Mouse (Mus musculus) neutrophil, adult 83 days (primary cell): ENCODE measurements around the gene Gm10256. TPM values are rescaled to one million over a fixed set of nuclear protein-coding genes. Genes with fewer than 3 reads are reported as not detected.

ENCODE experiments used
- total RNA-seq, 2 experiments: library from RNA; stranded (reverse); gene quantifications; one replicate each; pipeline ENCODE4 v1.2.4; 2023

Gm10256 gene
- not detected for total RNA-seq

GRCm38 (mm10) chrY:2830380-2830779, at the start of gene Gm10256, which contains the start of gene Rbmy:
Gm10256 (plus strand) TSS chrY:2830699.
Rbmy (plus strand) TSS chrY:2830680.

GRCm38 (mm10) chrY:2796105-2796504, 34.4 kb upstream of the Gm10256 start, which contains the start of gene Gm4064:
Gm4064 (minus strand) TSS chrY:2796205.

DNA sequence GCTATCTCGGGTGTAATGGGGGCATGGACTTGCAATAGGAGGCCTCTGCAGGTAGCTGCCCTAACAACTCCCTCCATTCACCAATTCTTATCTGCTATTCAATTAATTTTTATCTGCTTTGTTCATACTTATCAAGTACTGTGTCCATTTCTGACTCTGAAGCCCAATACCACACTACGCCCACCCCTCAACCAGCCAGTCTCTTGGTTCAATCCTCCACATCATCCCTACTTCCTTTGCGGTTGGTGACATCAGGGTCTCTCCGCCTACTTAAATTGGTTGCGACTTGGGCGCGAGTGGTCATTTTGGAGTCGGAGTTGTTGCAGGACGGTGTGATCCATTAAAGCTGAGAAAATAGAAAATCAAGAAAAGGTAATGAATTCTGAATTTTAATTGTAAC, 70.2 kb downstream of the Gm10256 start, which contains the start of gene Gm10352:
Gene Gm10352, plus strand, starts transcription at position 301 of the 400 bp plus-strand sequence.

Other genes starting within 250 kb of the Gm10256 start
- not detected for gene H2al2c, start 231.6 kb upstream of the Gm10256 start, total RNA-seq
- not detected for gene Sry, start 167.0 kb upstream of the Gm10256 start, total RNA-seq
- not detected for gene H2al2b, start 110.0 kb upstream of the Gm10256 start, total RNA-seq
- not detected for gene Gm4064, start 34.5 kb upstream of the Gm10256 start, total RNA-seq
- not detected for gene Rbmy, start within 50 bp of the Gm10256 start, total RNA-seq
- gene Gm10352, start 70.3 kb downstream of the Gm10256 start, total RNA-seq, result not detected
- not detected for gene Gm29289, start 101.9 kb downstream of the Gm10256 start, total RNA-seq